Mouse (Mus musculus) thymus, adult 2 months (tissue): Measurements from ENCODE around the gene G430095P16Rik.

Experiments
- CTCF ChIP-seq: fragments of 200-500 bp; IDR thresholded peaks from 2 replicates; pipeline ENCODE4 v1.5.1; 2012; ENCODE audit warnings: mild to moderate bottlenecking, control low read depth, low read length, moderate library complexity, borderline replicate concordance; ENCODE audit not compliant: control insufficient read depth, poor library complexity, insufficient read depth; ENCODE audit errors: extremely low read depth
- POLR2A ChIP-seq: fragments of 200-500 bp; IDR thresholded peaks from 2 replicates; pipeline ENCODE4 v1.6.1; 2012; ENCODE audit warnings: mild to moderate bottlenecking, low read length, control low read depth, moderate library complexity; ENCODE audit not compliant: control insufficient read depth, poor library complexity, insufficient read depth; ENCODE audit errors: extremely low read depth

DNA sequence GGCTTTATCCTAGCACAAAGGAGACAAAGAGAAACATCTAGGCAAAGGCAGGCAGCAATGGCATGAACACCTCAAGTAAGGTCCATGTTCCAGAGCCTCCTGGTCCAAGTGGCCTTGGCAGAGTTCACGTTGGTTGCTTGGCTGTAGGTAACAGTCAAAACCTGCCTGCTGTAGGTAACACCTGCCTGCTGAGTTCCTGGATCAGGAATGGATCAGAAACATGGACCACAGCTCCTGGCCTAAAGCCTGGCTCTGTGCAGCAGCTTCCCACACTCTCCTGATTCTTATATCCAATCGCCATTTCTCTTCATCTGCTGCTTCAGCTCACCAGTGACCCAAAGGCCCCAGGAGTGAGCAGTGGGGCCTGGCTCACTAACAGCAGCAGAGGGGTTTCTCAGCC lies 11.9 kb downstream of the G430095P16Rik start:
- TF ChIP-seq CTCF (no peak), POLR2A (no peak)
